Mouse (Mus musculus) induced T-regulatory cell, adult 2 months (primary cell): Measurements from ENCODE around the gene Scfd2.

Source experiments
- DNase-seq: peaks from one replicate; pipeline ENCODE4 v3.0.0-alpha.2; 2012; ENCODE audit warnings: low read depth

Scfd2 gene

GRCm38 (mm10) chr5:74173162-74173844 is 358.3 kb downstream of the Scfd2 start:
- no peak for DNase-seq

GRCm38 (mm10) chr5:74172208-74172607 is 359.4 kb downstream of the Scfd2 start:
- no peak for DNase-seq

- DNase-seq, result no peak
These were observed 359.8 kb downstream of the Scfd2 start for GRCm38 (mm10) chr5:74171768-74172167.

GRCm38 (mm10) chr5:74168085-74168484 is 363.5 kb downstream of the Scfd2 start:
- DNase-seq, result no peak

- no peak for DNase-seq
These were observed 364.9 kb downstream of the Scfd2 start for GRCm38 (mm10) chr5:74166642-74167041.

- DNase-seq, result no peak
These were observed 367.0 kb downstream of the Scfd2 start for GRCm38 (mm10) chr5:74164547-74164946.

- no peak for DNase-seq
These were observed 368.4 kb downstream of the Scfd2 start for GRCm38 (mm10) chr5:74163141-74163540.

GRCm38 (mm10) chr5:74162013-74162412 is 369.5 kb downstream of the Scfd2 start:
- DNase-seq, result no peak

- DNase-seq, result no peak
These were observed 370.1 kb downstream of the Scfd2 start for GRCm38 (mm10) chr5:74161297-74161926.

- no peak for DNase-seq
These were observed 371.2 kb downstream of the Scfd2 start for GRCm38 (mm10) chr5:74160349-74160748.

GRCm38 (mm10) chr5:74159906-74160305 is 371.7 kb downstream of the Scfd2 start:
- DNase-seq, result no peak

GRCm38 (mm10) chr5:74158929-74159632 is 372.5 kb downstream of the Scfd2 start:
- no peak for DNase-seq

- no peak for DNase-seq
These were observed 375.7 kb downstream of the Scfd2 start for GRCm38 (mm10) chr5:74155860-74156351.
